Mouse (Mus musculus) stomach, embryonic 15.5 days (tissue): ENCODE measurements at regions not wholly inside any gene's neighbourhood (a gene's known extent, or its start where the extent isn't known, plus 50 kb on each side); places are given as distances from the start of the nearest gene placed in this dataset.

Source experiments
- ATAC-seq: fragments of 200-750 bp; cut with Nextera tagmentation; 2 replicates; pipeline ENCODE4 v1.8.0; 2017; ENCODE audit warnings: low read depth, moderate number of reproducible peaks, moderate TSS enrichment; ENCODE audit not compliant: insufficient read depth, low FRiP score
- H3K27ac ChIP-seq: fragments of 300-500 bp; sonication (generic); 2 replicates; pipeline ENCODE4 v1.5.1; 2015; ENCODE audit warnings: mild to moderate bottlenecking, inconsistent platforms
- H3K27me3 ChIP-seq: fragments of 300-500 bp; sonication (generic); replicated peaks from 2 replicates; pipeline ENCODE4 v1.6.1; 2015; ENCODE audit warnings: inconsistent platforms
- H3K36me3 ChIP-seq: fragments of 300-500 bp; sonication (generic); 2 replicates; pipeline ENCODE4 v1.6.1; 2015; ENCODE audit warnings: inconsistent platforms
- H3K4me1 ChIP-seq: fragments of 300-500 bp; sonication (generic); 2 replicates; pipeline ENCODE4 v1.6.1; 2015; ENCODE audit warnings: inconsistent platforms
- H3K4me2 ChIP-seq: fragments of 300-500 bp; sonication (generic); 2 replicates; pipeline ENCODE4 v1.6.1; 2015; ENCODE audit warnings: mild to moderate bottlenecking, inconsistent platforms
- H3K4me3 ChIP-seq: fragments of 300-500 bp; sonication (generic); replicated peaks from 2 replicates; pipeline ENCODE4 v1.5.1; 2015; ENCODE audit warnings: inconsistent platforms
- H3K9ac ChIP-seq: fragments of 300-500 bp; sonication (generic); 2 replicates; pipeline ENCODE4 v1.6.1; 2015; ENCODE audit warnings: inconsistent platforms
- H3K9me3 ChIP-seq: fragments of 300-500 bp; sonication (generic); 2 replicates; pipeline ENCODE4 v1.6.1; 2016; ENCODE audit warnings: inconsistent platforms
- WGBS: fragments of 180-500 bp; shearing (Covaris S2); methylation state at CpG from one replicate; pipeline ENCODE4 v1.1.7; 2015; 5-methylcytosine and 5-hydroxymethylcytosine counted together

DNA sequence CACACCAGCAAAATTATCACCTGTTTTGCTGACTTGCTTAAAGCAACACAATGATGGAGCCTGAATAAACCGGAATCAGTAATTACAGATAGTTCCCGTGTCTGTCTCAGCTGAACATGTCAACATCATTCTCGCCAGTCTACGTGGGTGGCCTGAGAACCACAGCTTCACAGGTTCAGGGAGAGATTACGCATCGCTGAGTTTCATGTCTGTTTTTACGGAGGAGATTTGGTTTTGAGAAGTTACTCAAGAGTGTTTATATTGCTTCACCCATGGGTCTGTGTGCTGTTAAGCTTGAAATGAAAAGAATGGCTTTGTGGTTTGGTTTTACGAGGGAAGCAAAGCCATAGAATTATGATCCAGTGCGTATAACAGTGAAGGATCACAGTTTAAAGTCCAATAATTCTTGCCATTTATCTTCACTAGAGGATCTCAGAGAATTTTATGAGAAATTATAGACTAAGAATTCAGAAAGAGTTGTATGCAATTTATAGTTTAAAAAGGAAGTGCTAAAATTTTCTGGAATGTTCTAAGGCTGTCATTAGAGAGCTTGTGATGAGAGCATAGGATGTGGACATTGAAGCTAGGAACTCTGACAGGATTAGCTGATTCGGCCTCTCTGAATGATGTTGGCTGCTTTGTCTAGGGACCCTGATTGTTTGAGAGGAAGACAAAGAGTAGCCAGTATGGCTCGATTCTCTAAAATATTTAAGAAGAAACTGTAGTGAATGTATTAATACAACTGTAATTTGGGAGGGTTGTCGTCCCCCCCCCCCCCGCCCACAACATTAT lies 119.4 kb upstream of the Nectin3 start:
- no peak overlapping the region for H3K4me2 ChIP-seq
- H3K27me3 ChIP-seq = no peaks in the 10 kb centered on the region
- no peaks in the 10 kb centered on the region for H3K4me1 ChIP-seq
- no peak overlapping the region for H3K4me3 ChIP-seq
- 38% methylated on average over 13 of the region's 13 CpGs for whole genome bisulfite sequencing
- no peak overlapping the region for H3K9ac ChIP-seq
- no peaks in the 10 kb centered on the region for H3K36me3 ChIP-seq
- no peaks in the 10 kb centered on the region for H3K9me3 ChIP-seq
- H3K27ac ChIP-seq = no peak overlapping the region
- ATAC-seq = no peak

DNA sequence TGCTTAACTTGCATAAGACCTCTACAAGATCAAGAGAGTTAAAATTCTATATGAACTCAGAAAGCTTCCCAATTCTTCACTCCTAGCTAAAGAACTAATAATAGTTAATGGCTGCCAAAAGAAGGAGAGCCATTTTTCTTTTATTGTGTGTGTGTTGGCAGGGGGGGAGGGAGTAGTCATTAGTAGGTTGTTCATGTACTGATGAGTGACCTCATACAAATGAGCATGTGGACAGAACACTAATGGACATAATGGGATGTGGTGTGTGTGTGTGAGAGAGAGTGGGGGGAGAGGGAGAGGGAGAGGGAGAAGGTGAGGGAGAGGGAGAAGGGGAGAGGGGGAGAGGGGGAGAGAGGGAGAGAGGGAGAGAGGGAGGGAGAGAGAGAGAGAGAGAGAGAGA lies 118.3 kb upstream of the Nectin3 start:
- Histone ChIP-seq H3K36me3 (no peaks in the 10 kb centered on the region), H3K4me2 (no peak overlapping the region), H3K9ac (no peak overlapping the region), H3K9me3 (no peaks in the 10 kb centered on the region), H3K27ac (no peak overlapping the region), H3K27me3 (no peaks in the 10 kb centered on the region), H3K4me1 (no peaks in the 10 kb centered on the region), H3K4me3 (no peak overlapping the region)
- no peak for ATAC-seq

DNA sequence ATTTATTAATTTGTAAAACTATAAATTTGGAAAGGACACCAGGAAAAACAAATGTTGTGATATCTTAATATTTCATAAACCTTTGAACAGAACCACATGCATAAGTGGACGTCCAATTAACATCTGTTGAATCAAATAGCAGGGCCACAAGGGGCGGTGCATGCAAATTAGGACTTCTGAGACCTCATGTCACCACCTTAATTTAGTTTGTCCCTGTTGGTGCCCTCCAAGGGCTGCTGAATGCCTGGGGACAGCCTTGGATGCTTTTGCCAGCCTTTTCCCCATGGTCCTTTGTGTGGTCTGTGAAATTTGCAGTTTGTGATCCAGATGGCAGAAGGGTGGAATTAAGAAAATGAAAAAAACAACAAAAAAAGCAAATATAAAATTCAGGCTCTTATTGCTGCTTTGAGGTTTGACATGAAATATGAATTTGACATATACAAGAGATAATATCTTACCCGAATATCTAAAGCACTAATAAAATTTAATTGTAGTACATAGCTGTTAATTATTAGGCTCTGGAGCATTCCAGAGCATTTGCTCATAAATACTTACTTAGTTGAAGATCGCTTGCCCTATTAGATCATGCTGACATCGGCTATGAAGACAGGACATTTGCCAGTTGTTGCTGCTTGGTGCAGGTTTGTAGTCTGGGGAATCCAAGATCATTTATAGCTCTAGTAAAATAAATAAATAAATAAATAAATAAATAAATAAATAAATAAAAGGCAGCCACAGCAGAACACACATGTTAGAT lies 114.9 kb upstream of the Nectin3 start:
- WGBS = 79% methylated on average over 5 of the region's 5 CpGs
- no peak for ATAC-seq

DNA sequence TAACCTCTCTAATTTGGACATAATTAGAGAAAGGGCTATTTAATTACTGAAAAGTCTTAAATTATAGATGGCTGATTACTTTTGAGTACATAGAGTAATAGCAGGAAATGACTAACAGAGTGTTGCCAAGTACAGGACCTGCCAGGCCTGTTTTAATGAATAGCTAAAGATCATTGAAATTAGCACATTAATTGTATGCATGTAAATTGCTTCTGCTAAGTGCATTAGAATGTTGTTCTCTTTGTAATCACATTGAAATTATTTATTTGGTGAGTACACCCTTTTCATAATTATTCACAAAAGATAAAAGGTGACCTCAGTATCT lies 107.5 kb upstream of the Nectin3 start:
- no peak overlapping the region for H3K4me3 ChIP-seq
- ATAC-seq = no peak

More for the DNA sequence above, 114.9 kb upstream of the Nectin3 start:
- no peaks in the 10 kb centered on the region for H3K4me1 ChIP-seq
- H3K36me3 ChIP-seq = no peaks in the 10 kb centered on the region
- no peak overlapping the region for H3K27ac ChIP-seq
- H3K4me2 ChIP-seq = no peak overlapping the region
- no peaks in the 10 kb centered on the region for H3K9me3 ChIP-seq
- H3K27me3 ChIP-seq = no peaks in the 10 kb centered on the region
- no peak overlapping the region for H3K9ac ChIP-seq
- no peak overlapping the region for H3K4me3 ChIP-seq

DNA sequence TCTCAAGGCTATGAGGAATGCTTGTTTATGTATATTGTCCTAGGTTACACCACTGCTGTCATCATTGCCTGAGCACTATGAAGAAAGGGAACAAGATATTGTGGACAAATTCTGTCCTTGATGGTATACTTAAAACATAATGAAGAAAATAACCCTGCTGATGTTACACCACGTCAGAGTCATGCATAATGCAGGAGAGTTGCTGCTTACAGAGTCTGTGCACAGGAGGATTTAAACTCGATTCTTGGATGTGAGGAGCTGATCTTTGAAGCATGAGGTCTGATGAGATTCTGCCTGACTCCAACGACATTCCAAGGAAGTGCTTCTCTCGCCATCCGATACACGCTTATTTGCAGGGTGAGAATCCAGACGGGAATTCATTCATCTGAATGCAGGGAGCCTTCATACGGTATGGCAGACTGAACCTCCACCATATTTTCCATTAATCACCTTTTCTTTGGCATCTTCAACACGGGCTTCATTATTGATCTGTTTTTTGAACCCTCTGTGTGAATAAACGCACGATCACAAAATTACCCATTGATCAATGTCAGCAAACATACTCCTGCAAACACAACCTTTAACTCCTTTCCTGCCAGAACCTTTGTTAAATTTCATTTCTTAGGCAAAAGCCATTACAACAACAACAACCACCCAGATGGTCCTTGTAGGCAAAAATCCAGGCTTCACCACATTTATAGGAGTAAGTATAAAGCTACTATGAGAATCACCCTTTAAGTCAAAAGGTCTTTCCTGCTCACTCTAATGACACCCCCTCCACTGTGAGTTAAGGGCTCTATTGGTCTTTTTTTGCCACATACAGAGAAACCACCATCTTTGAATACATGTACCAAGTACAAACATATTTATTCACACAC lies 106.9 kb upstream of the Nectin3 start:
- no peaks in the 10 kb centered on the region for H3K27me3 ChIP-seq
- H3K4me3 ChIP-seq = no peak overlapping the region

More for the DNA sequence above, 107.5 kb upstream of the Nectin3 start:
- Histone ChIP-seq H3K4me2 (no peak overlapping the region), H3K9ac (no peak overlapping the region), H3K9me3 (no peaks in the 10 kb centered on the region), H3K27ac (no peak overlapping the region), H3K27me3 (no peaks in the 10 kb centered on the region), H3K36me3 (no peaks in the 10 kb centered on the region), H3K4me1 (no peaks in the 10 kb centered on the region)

DNA sequence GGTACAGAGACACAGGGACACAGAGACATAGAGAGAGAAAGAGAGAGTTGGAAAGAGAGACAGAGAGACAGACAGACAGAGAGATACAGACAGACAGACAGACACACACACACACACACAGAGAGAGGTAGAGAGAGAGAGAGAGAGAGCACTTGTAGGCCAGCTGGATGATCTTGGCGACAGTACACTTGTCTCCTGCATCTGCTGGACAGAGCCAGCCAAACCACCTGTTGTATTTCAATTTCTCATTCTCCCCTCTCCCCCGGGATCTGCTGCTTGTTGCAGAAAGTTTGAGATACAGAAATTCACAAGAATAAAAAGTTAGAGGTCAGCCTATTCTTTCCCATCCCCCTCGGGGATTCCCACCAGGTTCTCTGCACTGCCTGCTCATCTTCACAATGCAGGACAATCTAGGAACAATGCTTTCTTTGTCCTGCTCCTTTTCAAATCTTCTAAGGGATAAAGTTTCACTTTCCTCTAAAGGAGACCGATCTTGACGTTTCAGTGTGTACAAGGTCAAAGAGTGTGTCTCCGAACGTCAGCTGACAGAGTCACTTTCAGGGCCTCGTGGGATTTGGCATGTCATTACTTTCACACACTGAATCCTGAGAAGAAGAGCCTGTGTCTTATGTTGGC lies 94.4 kb upstream of the Nectin3 start:
- 25% methylated on average over 8 of the region's 8 CpGs for WGBS
- Histone ChIP-seq H3K4me2 (no peak overlapping the region), H3K4me1 (no peaks in the 10 kb centered on the region), H3K27me3 (no peaks in the 10 kb centered on the region), H3K27ac (no peak overlapping the region), H3K4me3 (no peak overlapping the region), H3K9ac (no peak overlapping the region), H3K36me3 (no peaks in the 10 kb centered on the region), H3K9me3 (no peaks in the 10 kb centered on the region)
- ATAC-seq = no peak

More for the DNA sequence above, 106.9 kb upstream of the Nectin3 start:
- Histone ChIP-seq H3K4me1 (no peaks in the 10 kb centered on the region), H3K4me2 (no peak overlapping the region), H3K9ac (no peak overlapping the region), H3K36me3 (no peaks in the 10 kb centered on the region), H3K27ac (no peak overlapping the region), H3K9me3 (no peaks in the 10 kb centered on the region)
- ATAC-seq = no peak
- WGBS = 24% methylated on average over 11 of the region's 11 CpGs

DNA sequence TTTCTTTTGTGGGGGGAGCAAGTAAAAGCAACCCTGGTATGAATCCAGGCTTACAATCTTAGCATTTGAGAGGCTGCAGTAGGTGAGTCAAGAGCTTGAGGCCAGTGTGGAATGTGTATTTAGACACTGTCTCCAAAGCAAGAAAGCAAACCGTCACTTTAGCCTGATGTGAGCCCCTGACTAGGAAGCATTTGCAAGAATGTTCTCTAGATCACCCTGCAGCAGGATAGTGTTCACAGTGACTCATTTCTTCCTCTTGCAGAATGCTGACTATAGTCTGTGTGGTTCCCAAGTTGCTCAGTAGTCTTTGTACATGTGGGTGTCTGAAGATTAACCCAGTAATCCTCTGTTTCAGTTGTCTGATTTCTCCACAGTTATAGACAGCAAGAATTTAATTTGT lies 88.7 kb upstream of the Nectin3 start:
- H3K9me3 ChIP-seq = no peaks in the 10 kb centered on the region
- 34% methylated on average over 1 of the region's 1 CpGs for WGBS
- H3K27me3 ChIP-seq = no peaks in the 10 kb centered on the region
- no peak overlapping the region for H3K27ac ChIP-seq
- H3K4me2 ChIP-seq = no peak overlapping the region
- no peaks in the 10 kb centered on the region for H3K36me3 ChIP-seq
- no peak overlapping the region for H3K4me3 ChIP-seq
- H3K9ac ChIP-seq = no peak overlapping the region
- ATAC-seq = no peak
- H3K4me1 ChIP-seq = no peaks in the 10 kb centered on the region

DNA sequence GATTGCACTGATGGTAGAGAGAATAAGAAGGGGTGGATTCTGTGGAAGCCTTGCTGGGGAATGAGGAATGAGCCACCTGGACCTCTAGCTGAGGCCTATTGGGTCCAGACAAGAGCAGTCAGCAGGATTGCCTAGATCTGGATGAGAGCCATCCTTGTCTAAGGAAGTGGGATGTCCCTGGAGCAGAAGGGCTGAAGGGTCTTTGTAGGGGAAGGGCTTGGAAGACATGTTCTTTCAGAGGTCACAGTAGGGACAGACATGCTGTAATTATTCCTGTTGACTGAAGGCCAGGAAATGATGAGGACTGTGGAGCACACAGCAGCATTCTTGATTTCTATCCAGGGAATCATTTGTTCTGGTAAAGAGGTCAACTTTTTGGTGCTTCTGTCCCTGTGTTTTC lies 86.2 kb upstream of the Nectin3 start:
- no peak overlapping the region for H3K4me2 ChIP-seq
- H3K36me3 ChIP-seq = no peaks in the 10 kb centered on the region
- H3K9me3 ChIP-seq = no peaks in the 10 kb centered on the region
- H3K27ac ChIP-seq = no peak overlapping the region
- no peak overlapping the region for H3K4me3 ChIP-seq
- no peak for ATAC-seq
- no peaks in the 10 kb centered on the region for H3K27me3 ChIP-seq
- no peak overlapping the region for H3K9ac ChIP-seq
- H3K4me1 ChIP-seq = no peaks in the 10 kb centered on the region

DNA sequence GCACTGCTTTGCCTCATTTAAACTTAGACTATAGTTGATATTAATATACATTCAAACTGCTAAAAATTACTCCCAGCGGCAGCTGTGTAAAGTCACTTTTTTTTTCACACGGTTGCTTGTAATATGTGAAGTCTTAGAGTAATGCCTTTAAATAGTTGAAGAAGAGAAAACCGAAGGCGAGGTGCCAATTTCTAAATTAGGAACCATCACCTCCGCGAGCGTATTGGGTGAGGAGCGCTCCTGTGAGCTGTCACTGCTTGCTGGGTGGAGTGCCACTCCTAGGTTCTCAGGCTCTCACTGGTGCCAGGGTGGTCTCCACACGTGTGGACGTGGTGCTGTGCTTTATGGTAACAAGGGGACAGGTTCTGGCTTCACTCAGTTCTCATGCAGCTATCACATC lies 82.8 kb upstream of the Nectin3 start:
- no peak overlapping the region for H3K9ac ChIP-seq
- 54% methylated on average over 10 of the region's 10 CpGs for WGBS
- H3K27me3 ChIP-seq = no peaks in the 10 kb centered on the region
- no peak overlapping the region for H3K4me2 ChIP-seq
- H3K4me1 ChIP-seq = no peaks in the 10 kb centered on the region
- H3K9me3 ChIP-seq = no peaks in the 10 kb centered on the region
- ATAC-seq = no peak; the same call in 1 of the 2 replicates
- H3K27ac ChIP-seq = no peak overlapping the region
- H3K36me3 ChIP-seq = no peaks in the 10 kb centered on the region
- no peak overlapping the region for H3K4me3 ChIP-seq

DNA sequence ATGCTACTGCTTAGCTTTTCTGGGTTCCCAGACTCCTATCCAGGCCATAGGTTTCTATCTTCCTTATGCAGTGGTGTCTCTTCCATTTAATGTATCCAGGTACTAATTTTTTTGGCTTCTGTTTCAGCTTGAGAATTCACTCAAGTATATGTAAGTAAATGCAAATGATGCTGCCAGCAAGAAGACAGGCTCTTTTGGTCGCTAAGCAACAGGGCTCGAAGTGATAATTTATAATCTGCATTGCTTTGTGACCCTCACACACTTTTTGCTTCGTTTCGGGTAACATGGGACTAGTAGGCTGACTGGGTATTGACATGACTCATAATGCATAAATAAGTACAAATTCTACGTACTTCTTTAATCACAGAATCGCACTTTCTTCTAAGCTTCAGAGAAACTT lies 75.9 kb upstream of the Nectin3 start:
- Histone ChIP-seq H3K27ac (no peak overlapping the region), H3K9ac (no peak overlapping the region), H3K4me2 (no peak overlapping the region), H3K4me3 (no peak overlapping the region), H3K9me3 (no peaks in the 10 kb centered on the region), H3K36me3 (no peaks in the 10 kb centered on the region), H3K27me3 (no peaks in the 10 kb centered on the region), H3K4me1 (no peaks in the 10 kb centered on the region)
- 73% methylated on average over 6 of the region's 6 CpGs for WGBS
- ATAC-seq = no peak

DNA sequence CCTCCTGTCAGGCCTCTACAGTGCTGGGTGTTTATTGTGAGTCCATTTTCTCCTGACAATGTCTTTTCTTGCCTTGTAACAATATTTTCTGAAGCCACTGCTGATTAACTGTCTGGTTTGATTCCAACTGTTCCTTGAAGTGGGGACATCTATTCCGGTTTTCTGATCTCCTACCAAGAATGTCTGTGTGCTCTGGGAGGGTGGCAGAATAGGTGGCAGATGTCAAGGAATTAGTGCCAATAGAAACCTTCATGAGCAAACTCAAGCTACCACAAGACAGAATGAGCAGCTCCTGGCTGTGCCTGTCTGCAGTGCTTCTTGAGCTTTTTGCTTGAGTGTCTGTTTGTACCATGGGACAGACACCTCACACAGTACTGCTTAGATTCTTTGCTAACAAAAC lies 69.1 kb upstream of the Nectin3 start:
- H3K27me3 ChIP-seq = no peaks in the 10 kb centered on the region
- no peaks in the 10 kb centered on the region for H3K9me3 ChIP-seq
- ATAC-seq = no peak
- WGBS = 86% methylated on average over 1 of the region's 1 CpGs
- H3K4me1 ChIP-seq = no peaks in the 10 kb centered on the region
- H3K36me3 ChIP-seq = no peaks in the 10 kb centered on the region
- H3K9ac ChIP-seq = no peak overlapping the region
- no peak overlapping the region for H3K4me3 ChIP-seq
- H3K4me2 ChIP-seq = no peak overlapping the region
- H3K27ac ChIP-seq = no peak overlapping the region
